Mouse (Mus musculus) limb, embryonic 12.5 days (tissue): ENCODE results near the gene Clec9a. TPM values are rescaled to one million over a fixed set of nuclear protein-coding genes. Genes with fewer than 3 reads are reported as not detected.

Experiments used
- polyA plus RNA-seq: library from polyadenylated mRNA; unstranded; fragments of >200 nt; fragmentation: Nextera tagmentation; extraction: Ambion mirVana; gene quantifications from 2 replicates; pipeline ENCODE4 v1.2.1, GENCODE M21; 2016

The Clec9a gene
- polyA plus RNA-seq, 1 experiment from 2014 or later = 0.10 TPM

Other genes starting within 250 kb of the Clec9a start
- gene Clec2d, start 228.2 kb upstream of the Clec9a start, polyA plus RNA-seq = 0.23 TPM in 1 of 2 replicates, not detected in the other
- 0.10 TPM in 1 of 2 replicates, not detected in the other for gene Cd69, start 133.4 kb upstream of the Clec9a start, polyA plus RNA-seq
- not detected in 2 replicates for gene 4922502D21Rik, start 77.1 kb upstream of the Clec9a start, polyA plus RNA-seq
- gene Clec12a, start 66.2 kb upstream of the Clec9a start, polyA plus RNA-seq = 0.36 and 0.38 TPM in 2 replicates
- not detected in 2 replicates for gene Clec12b, start 23.0 kb upstream of the Clec9a start, polyA plus RNA-seq
- gene Clec1b, start 11.6 kb upstream of the Clec9a start, polyA plus RNA-seq = 3.7 and 4.5 TPM in 2 replicates
- 1.3 and 1.7 TPM in 2 replicates for gene Clec1a, start 43.1 kb downstream of the Clec9a start, polyA plus RNA-seq
- gene Olr1, start 98.3 kb downstream of the Clec9a start, polyA plus RNA-seq = not detected in 2 replicates
- gene Tmem52b, start 103.7 kb downstream of the Clec9a start, polyA plus RNA-seq = not detected in 2 replicates
- gene Gabarapl1, start 124.3 kb downstream of the Clec9a start, polyA plus RNA-seq = 46.4 and 46.6 TPM in 2 replicates
- not detected in 2 replicates for gene Klre1, start 169.0 kb downstream of the Clec9a start, polyA plus RNA-seq
- not detected in 2 replicates for gene Klrd1, start 182.9 kb downstream of the Clec9a start, polyA plus RNA-seq
- not detected in 2 replicates for gene Klrk1, start 215.0 kb downstream of the Clec9a start, polyA plus RNA-seq
- not detected in 2 replicates for gene Klrc3, start 234.5 kb downstream of the Clec9a start, polyA plus RNA-seq